Mouse (Mus musculus): ENCODE measurements at regions not wholly inside any gene's neighbourhood (a gene's known extent, or its start where the extent isn't known, plus 50 kb on each side); places are given as distances from the start of the nearest gene placed in this dataset.
"Not testable (repeated sequence)": the region's sequence is repeated elsewhere in the genome, so short reads cannot be mapped to it uniquely, and the experiment has no call there.

- TF ChIP-seq CTCF (conservative IDR thresholded peaks at IDR 0.05; ENCODE audit: low read length); POU5F1 (IDR thresholded peaks at IDR 0.05; ENCODE audit: borderline replicate concordance, low read length): not testable (repeated sequence)
These were observed 102.0 kb upstream of the Zfp746 start for GRCm38 (mm10) chr6:48188363-48188762.
